21 mouse cellular contexts compared by ENCODE assay signal in genomic region chr4:102393605-102394004, GRCm38 (mm10).
DNase-seq lines count a peak whose midpoint lies in the region; ATAC-seq and TF ChIP-seq lines count a peak whose summit lies in the region.
"Had no signal": no experiment of that assay in that cellular context is flagged by ENCODE, and none has a peak within 500 bp of the region (broad histone marks: within the 10 kb centered on the region; RNA-seq: fewer than 3 reads in every experiment).

No protein-coding gene starts in this region.

- ATAC-seq in activated CD4-positive, CD25-positive, alpha-beta regulatory T cell, adult 4 months, result peak; percentile 49
- no peak for ATAC-seq in megakaryocyte, adult 5-6 weeks (ENCODE audit: poor library complexity, severe bottlenecking)
- ATAC-seq: forebrain, postnatal 0 days; hindbrain, embryonic 16.5 days; intestine, postnatal 0 days; liver, postnatal 0 days; lung, postnatal 0 days had no signal

- H3K4me1 ChIP-seq in olfactory bulb, adult 2 months (ENCODE audit: control insufficient read depth, insufficient read depth, low read length), result no peaks in the 10 kb centered on the region
- H3K4me1 ChIP-seq in limb, embryonic 10.5 days, result no peaks in the 10 kb centered on the region
- H3K4me1 ChIP-seq in embryonic facial prominence, embryonic 10.5 days, result no peaks in the 10 kb centered on the region
- H3K4me1 ChIP-seq: hindbrain, embryonic 10.5 days; kidney, embryonic 15.5 days; limb, embryonic 12.5 days; midbrain, embryonic 12.5 days; neural tube, embryonic 12.5 days had no signal

- peak; percentile 11 for DNase-seq in 416B (ENCODE audit: low read depth)
- DNase-seq in CD4-positive, CD25-positive, alpha-beta regulatory T cell, adult 2 months (ENCODE audit: low read depth, low spot score), result peak; percentile 11
- no peak for DNase-seq in limb, embryonic 10.5 days (ENCODE audit: low spot score)
- DNase-seq in embryonic facial prominence, embryonic 10.5 days (ENCODE audit: low spot score), result no peak
- DNase-seq: cerebellum, adult 11-12 months; cerebellum, postnatal 10 days; forebrain, postnatal 0 days; kidney, postnatal 36 days; layer of hippocampus, postnatal 36 days; liver, postnatal 0 days had no signal

- H3K27ac ChIP-seq in olfactory bulb, adult 2 months (ENCODE audit: insufficient read depth, low read depth, low read length), result peak overlapping the region; percentile 64; the same call in 1 of the 2 replicates
- no peak overlapping the region for H3K27ac ChIP-seq in limb, embryonic 10.5 days
- H3K27ac ChIP-seq in embryonic facial prominence, embryonic 10.5 days (replicated peaks), result no peak overlapping the region
- H3K27ac ChIP-seq: hindbrain, embryonic 10.5 days; kidney, embryonic 15.5 days; limb, embryonic 12.5 days; midbrain, embryonic 12.5 days; neural tube, embryonic 12.5 days had no signal

- no peak for TF ChIP-seq POLR2A in olfactory bulb, adult 2 months (IDR thresholded peaks at IDR 0.05; ENCODE audit: insufficient read depth, low read depth, low read length)

- no peaks in the 10 kb centered on the region for H3K27me3 ChIP-seq in limb, embryonic 10.5 days (ENCODE audit: low read depth, poor library complexity, severe bottlenecking)
- H3K27me3 ChIP-seq in embryonic facial prominence, embryonic 10.5 days (replicated peaks; ENCODE audit: low read depth, poor library complexity, severe bottlenecking), result no peaks in the 10 kb centered on the region
- H3K27me3 ChIP-seq: kidney, embryonic 15.5 days; limb, embryonic 12.5 days; midbrain, embryonic 12.5 days; neural tube, embryonic 12.5 days had no signal

- no peaks in the 10 kb centered on the region for H3K9me3 ChIP-seq in limb, embryonic 10.5 days (replicated peaks)
- no peaks in the 10 kb centered on the region for H3K9me3 ChIP-seq in embryonic facial prominence, embryonic 10.5 days
- H3K9me3 ChIP-seq: kidney, embryonic 15.5 days; limb, embryonic 12.5 days; midbrain, embryonic 12.5 days had no signal

- TF ChIP-seq CTCF in olfactory bulb, adult 2 months (IDR thresholded peaks at IDR 0.05; ENCODE audit: insufficient read depth, low read depth, low read length), result no peak

- H3K4me3 ChIP-seq in olfactory bulb, adult 2 months (ENCODE audit: insufficient read depth, low read depth, low read length), result no peak overlapping the region
- no peak overlapping the region for H3K4me3 ChIP-seq in limb, embryonic 10.5 days
- H3K4me3 ChIP-seq in embryonic facial prominence, embryonic 10.5 days, result no peak overlapping the region
- H3K4me3 ChIP-seq: hindbrain, embryonic 10.5 days; kidney, embryonic 15.5 days; limb, embryonic 12.5 days; midbrain, embryonic 12.5 days; neural tube, embryonic 12.5 days had no signal

- 32% methylated on average over 2 of the region's 2 CpGs for WGBS in olfactory bulb, adult 2 months
- 79% methylated on average over 2 of the region's 2 CpGs for WGBS in limb, embryonic 10.5 days
- 75% methylated on average over 2 of the region's 2 CpGs for WGBS in embryonic facial prominence, embryonic 10.5 days

- no peaks in the 10 kb centered on the region for H3K36me3 ChIP-seq in limb, embryonic 10.5 days
- no peaks in the 10 kb centered on the region for H3K36me3 ChIP-seq in embryonic facial prominence, embryonic 10.5 days (replicated peaks)
- H3K36me3 ChIP-seq: hindbrain, embryonic 10.5 days; kidney, embryonic 15.5 days; limb, embryonic 12.5 days; midbrain, embryonic 12.5 days; neural tube, embryonic 12.5 days had no signal

Comparison
In these comparisons a context has a peak if more than half of its experiments do, and no peak if none do; other contexts are left out.
1. DNase-seq: peak in 416B (single experiment) and CD4-positive, CD25-positive, alpha-beta regulatory T cell, adult 2 months (single experiment); none in limb, embryonic 10.5 days (single experiment) and embryonic facial prominence, embryonic 10.5 days (single experiment).